Mouse (Mus musculus): ENCODE data around the gene Cd38. TPM values are rescaled to one million over a fixed set of nuclear protein-coding genes. Genes with fewer than 3 reads are reported as not detected.

Gene Cd38
- total RNA-seq, 2 experiments from 2014 or later, result 0.63 to 1.3 TPM

GRCm38 (mm10) chr5:43927729-43928128 lies 59.4 kb downstream of the Cd38 start:
- no peak for DNase-seq (ENCODE audit: low spot score in 2 of 2)

- no peak for DNase-seq (ENCODE audit: low spot score in 2 of 2)
These were observed 64.9 kb downstream of the Cd38 start for GRCm38 (mm10) chr5:43933269-43933668.

- DNase-seq (ENCODE audit: low spot score in 2 of 2), result no peak
These were observed 79.1 kb downstream of the Cd38 start for GRCm38 (mm10) chr5:43947330-43947977.

GRCm38 (mm10) chr5:43948111-43948743 lies 79.9 kb downstream of the Cd38 start:
- DNase-seq (ENCODE audit: low spot score in 2 of 2), result peak; percentile 11 to 17

- peak in 1 of 2 experiments; percentile 2 for DNase-seq (ENCODE audit: low spot score in 2 of 2)
These were observed 80.5 kb downstream of the Cd38 start for GRCm38 (mm10) chr5:43948748-43949275.

- no peak for DNase-seq (ENCODE audit: low spot score in 2 of 2)
These were observed 84.9 kb downstream of the Cd38 start for GRCm38 (mm10) chr5:43953241-43953640.

- no peak for DNase-seq (ENCODE audit: low spot score in 2 of 2)
These were observed 91.6 kb downstream of the Cd38 start for GRCm38 (mm10) chr5:43959884-43960440.

- DNase-seq (ENCODE audit: low spot score in 2 of 2), result no peak
These were observed 92.7 kb downstream of the Cd38 start for GRCm38 (mm10) chr5:43961056-43961455.

Other genes starting within 250 kb of the Cd38 start
- 10 to 100 TPM; 14.1 to 19.3 TPM for gene Cc2d2a, start 206.2 kb upstream of the Cd38 start, total RNA-seq (2021)
- gene Bst1, start 49.7 kb upstream of the Cd38 start, total RNA-seq (2021), result not detected
- 10 to 100 TPM; 87.5 to 93.3 TPM for gene Fbxl5, start 46.9 kb upstream of the Cd38 start, total RNA-seq (2021)
- 10 to 100 TPM in 1 of 2 experiments, 1 to 10 TPM in 1; 9.1 to 11.9 TPM for gene Gm7879, start 44.6 kb downstream of the Cd38 start, total RNA-seq (2021)
- gene Fgfbp1, start 113.2 kb downstream of the Cd38 start, total RNA-seq (2021), result 1 to 10 TPM; 3.9 to 4.2 TPM
- 10 to 100 TPM in 1 of 2 experiments, 1 to 10 TPM in 1; 9.5 to 14.3 TPM for gene Prom1, start 233.5 kb downstream of the Cd38 start, total RNA-seq (2021)